Mouse (Mus musculus) layer of hippocampus, adult 9-10 months (tissue): ENCODE results near the gene Kbtbd4.

Source experiments
- DNase-seq: peaks from one replicate; pipeline ENCODE4 v3.0.0; 2022; ENCODE audit warnings: low spot score

Kbtbd4 gene

GRCm38 (mm10) chr2:90906721-90907120, 2.2 kb downstream of the Kbtbd4 start:
- no peak for DNase-seq

- DNase-seq: no peak
These were observed 6.3 kb downstream of the Kbtbd4 start for GRCm38 (mm10) chr2:90910861-90911260.

- no peak for DNase-seq
These were observed 7.1 kb downstream of the Kbtbd4 start for GRCm38 (mm10) chr2:90911668-90912067.

GRCm38 (mm10) chr2:90913671-90914070, 9.1 kb downstream of the Kbtbd4 start:
- DNase-seq: no peak

- no peak for DNase-seq
These were observed 11.0 kb downstream of the Kbtbd4 start for GRCm38 (mm10) chr2:90915516-90915915.

- no peak for DNase-seq
These were observed 12.2 kb downstream of the Kbtbd4 start for GRCm38 (mm10) chr2:90916560-90917232.

GRCm38 (mm10) chr2:90917233-90917998, 12.9 kb downstream of the Kbtbd4 start:
- DNase-seq: no peak

- no peak for DNase-seq
These were observed 13.6 kb downstream of the Kbtbd4 start for GRCm38 (mm10) chr2:90917999-90918698.

- DNase-seq: no peak
These were observed 16.6 kb downstream of the Kbtbd4 start for GRCm38 (mm10) chr2:90921178-90921577.

GRCm38 (mm10) chr2:90922636-90923035, 18.1 kb downstream of the Kbtbd4 start:
- no peak for DNase-seq

- no peak for DNase-seq
These were observed 24.0 kb downstream of the Kbtbd4 start for GRCm38 (mm10) chr2:90928566-90928965.

GRCm38 (mm10) chr2:90931829-90932228, 27.3 kb downstream of the Kbtbd4 start:
- no peak for DNase-seq

GRCm38 (mm10) chr2:90932273-90932672, 27.7 kb downstream of the Kbtbd4 start:
- DNase-seq: no peak

GRCm38 (mm10) chr2:90938362-90938761, 33.8 kb downstream of the Kbtbd4 start:
- no peak for DNase-seq

- no peak for DNase-seq
These were observed 35.2 kb downstream of the Kbtbd4 start for GRCm38 (mm10) chr2:90939750-90940149.

- DNase-seq: no peak
These were observed 36.0 kb downstream of the Kbtbd4 start, which contains the start of gene Celf1 for GRCm38 (mm10) chr2:90940233-90941229. Celf1 (plus strand) TSS chr2:90940382.

- no peak for DNase-seq
These were observed 37.2 kb downstream of the Kbtbd4 start for GRCm38 (mm10) chr2:90941744-90942143.

GRCm38 (mm10) chr2:90950149-90950548, 45.6 kb downstream of the Kbtbd4 start:
- DNase-seq: no peak

GRCm38 (mm10) chr2:90950582-90951194, 46.1 kb downstream of the Kbtbd4 start:
- DNase-seq: no peak

GRCm38 (mm10) chr2:90953461-90953860, 48.9 kb downstream of the Kbtbd4 start:
- DNase-seq: no peak

GRCm38 (mm10) chr2:90956053-90956452, 51.5 kb downstream of the Kbtbd4 start:
- DNase-seq: no peak
